Mouse (Mus musculus) intestine, postnatal 0 days (tissue): ENCODE results near the gene Cpne1. TPM values are rescaled to one million over a fixed set of nuclear protein-coding genes. Genes with fewer than 3 reads are reported as not detected.
A peak's percentile ranks its signal among the peaks of the same experiment; 100 is the strongest.

Experiments used
- ATAC-seq: fragments of 200-750 bp; cut with Nextera tagmentation; 2 replicates; pipeline ENCODE4 v1.8.0; 2017; ENCODE audit warnings: mild to moderate bottlenecking, moderate TSS enrichment, moderate library complexity
- H3K27ac ChIP-seq: fragments of 300-500 bp; sonication (generic); 2 replicates; pipeline ENCODE4 v1.5.1; 2014; ENCODE audit warnings: mild to moderate bottlenecking, low read depth, low read length, moderate library complexity
- H3K27me3 ChIP-seq: fragments of 300-500 bp; sonication (generic); replicated peaks from 2 replicates; pipeline ENCODE4 v1.6.1; 2014; ENCODE audit warnings: low read length, mixed read lengths; ENCODE audit not compliant: control insufficient read depth, insufficient read depth
- H3K36me3 ChIP-seq: fragments of 300-500 bp; sonication (generic); 2 replicates; pipeline ENCODE4 v1.6.1; 2014; ENCODE audit warnings: mild to moderate bottlenecking, moderate library complexity; ENCODE audit not compliant: control insufficient read depth, insufficient read depth
- H3K4me1 ChIP-seq: fragments of 300-500 bp; sonication (generic); replicated peaks from 2 replicates; pipeline ENCODE4 v1.6.1; 2014; ENCODE audit warnings: antibody characterized with exemption, low read length, mixed read lengths; ENCODE audit not compliant: control insufficient read depth, insufficient read depth
- H3K4me2 ChIP-seq: fragments of 300-500 bp; sonication (generic); replicated peaks from 2 replicates; pipeline ENCODE4 v1.6.1; 2014; ENCODE audit warnings: low read depth, mild to moderate bottlenecking, moderate library complexity
- H3K4me3 ChIP-seq: fragments of 300-500 bp; sonication (generic); 2 replicates; pipeline ENCODE4 v1.5.1; 2014; ENCODE audit warnings: low read depth, low read length
- H3K9ac ChIP-seq: fragments of 300-500 bp; sonication (generic); 2 replicates; pipeline ENCODE4 v1.6.1; 2014; ENCODE audit warnings: mild to moderate bottlenecking, low read depth, low read length
- H3K9me3 ChIP-seq: fragments of 300-500 bp; sonication (generic); 2 replicates; pipeline ENCODE4 v1.6.1; 2016; ENCODE audit warnings: mixed run types; ENCODE audit not compliant: control insufficient read depth
- CTCF ChIP-seq: sonication (generic); IDR thresholded peaks from 2 replicates; pipeline ENCODE4 v1.5.1; 2016; ENCODE audit warnings: low read depth, mild to moderate bottlenecking, control low read depth, antibody characterized with exemption, moderate library complexity
- WGBS: fragments of 180-500 bp; shearing (Covaris S2); extraction: QIAGEN DNeasy Blood & Tissue Kit; methylation state at CpG from one replicate; pipeline ENCODE4 v1.1.7; 2014; 5-methylcytosine and 5-hydroxymethylcytosine counted together
- polyA plus RNA-seq: library from polyadenylated mRNA; unstranded; fragments of >200 nt; fragmentation: Nextera tagmentation; extraction: Ambion mirVana; gene quantifications from 2 replicates; pipeline ENCODE4 v1.2.1, GENCODE M21; 2015

Gene Cpne1
- polyA plus RNA-seq, 1 experiment from 2014 or later: 19.0 TPM

- 64% methylated on average over 9 of the region's 9 CpGs for WGBS
- H3K27ac ChIP-seq: no peak within 1 kb of the TSS
- no peak within 1 kb of the TSS for H3K4me3 ChIP-seq
- ATAC-seq: no peak
- H3K9me3 ChIP-seq: no peaks in the 10 kb centered on the region
- TF ChIP-seq CTCF: no peak
- H3K9ac ChIP-seq: no peak within 1 kb of the TSS
- no peaks in the 10 kb centered on the region for H3K27me3 ChIP-seq
- H3K4me2 ChIP-seq: no peak within 1 kb of the TSS
- no peaks in the 10 kb centered on the region for H3K36me3 ChIP-seq
- no peaks in the 10 kb centered on the region for H3K4me1 ChIP-seq
Measured at GRCm38 (mm10) chr2:156052816-156053215, 58.9 kb downstream of the Cpne1 start, which contains the start of gene Fer1l4. Gene Fer1l4, minus strand, starts transcription at chr2:156052947.

- peak; percentile 33; the same call in 1 of the 2 replicates for ATAC-seq
- no peak for TF ChIP-seq CTCF
- no peaks in the 10 kb centered on the region; the same call in 1 of the 2 replicates for H3K27me3 ChIP-seq
- H3K4me3 ChIP-seq: peak overlapping the region; percentile 16; the same call in 1 of the 2 replicates
- no peaks in the 10 kb centered on the region for H3K4me1 ChIP-seq
- H3K9ac ChIP-seq: no peak overlapping the region
- H3K4me2 ChIP-seq: peak overlapping the region; percentile 63
- no peaks in the 10 kb centered on the region for H3K36me3 ChIP-seq
- no peaks in the 10 kb centered on the region for H3K9me3 ChIP-seq
- 6% methylated on average over 19 of the region's 19 CpGs for WGBS
- H3K27ac ChIP-seq: no peak overlapping the region
Measured at GRCm38 (mm10) chr2:156047929-156048328, 63.8 kb downstream of the Cpne1 start.

GRCm38 (mm10) chr2:156042903-156043302 lies 68.9 kb downstream of the Cpne1 start:
- no peak overlapping the region for H3K9ac ChIP-seq
- no peaks in the 10 kb centered on the region for H3K4me1 ChIP-seq
- WGBS: 83% methylated on average over 8 of the region's 8 CpGs

GRCm38 (mm10) chr2:156039390-156039789 lies 72.4 kb downstream of the Cpne1 start:
- Histone ChIP-seq H3K27me3 (no peaks in the 10 kb centered on the region), H3K27ac (no peak overlapping the region), H3K9me3 (no peaks in the 10 kb centered on the region), H3K4me3 (no peak overlapping the region), H3K9ac (no peak overlapping the region), H3K4me2 (no peak overlapping the region), H3K36me3 (no peaks in the 10 kb centered on the region), H3K4me1 (no peaks in the 10 kb centered on the region)
- 69% methylated on average over 3 of the region's 3 CpGs for WGBS
- no peak for TF ChIP-seq CTCF
- no peak for ATAC-seq

More at GRCm38 (mm10) chr2:156042903-156043302, 68.9 kb downstream of the Cpne1 start:
- Histone ChIP-seq H3K27ac (no peak overlapping the region), H3K36me3 (no peaks in the 10 kb centered on the region), H3K27me3 (no peaks in the 10 kb centered on the region; the same call in 1 of the 2 replicates), H3K4me2 (no peak overlapping the region), H3K4me3 (no peak overlapping the region), H3K9me3 (no peaks in the 10 kb centered on the region)
- TF ChIP-seq CTCF: no peak
- no peak for ATAC-seq

- no peak overlapping the region for H3K4me2 ChIP-seq
- no peak for TF ChIP-seq CTCF
- no peak overlapping the region for H3K27ac ChIP-seq
- H3K9ac ChIP-seq: no peak overlapping the region
- no peaks in the 10 kb centered on the region for H3K36me3 ChIP-seq
- H3K4me3 ChIP-seq: no peak overlapping the region
- no peak for ATAC-seq
- H3K27me3 ChIP-seq: no peaks in the 10 kb centered on the region
- H3K4me1 ChIP-seq: no peaks in the 10 kb centered on the region
- H3K9me3 ChIP-seq: no peaks in the 10 kb centered on the region
Measured at GRCm38 (mm10) chr2:156025482-156025881, 86.3 kb downstream of the Cpne1 start.

Other genes with a start within 250 kb of the Cpne1 start
- 39.5 and 40.4 TPM in 2 replicates for gene Uqcc1, start 181.7 kb downstream of the Cpne1 start, polyA plus RNA-seq
- gene Gm15557, start 171.2 kb downstream of the Cpne1 start, polyA plus RNA-seq: not detected in 2 replicates
- 0.26 and 1.0 TPM in 2 replicates for gene Gdf5, start 166.6 kb downstream of the Cpne1 start, polyA plus RNA-seq
- 4.0 and 5.9 TPM in 2 replicates for gene Cep250, start 155.5 kb downstream of the Cpne1 start, polyA plus RNA-seq
- gene 6430550D23Rik, start 104.0 kb downstream of the Cpne1 start, polyA plus RNA-seq: 0.59 and 1.5 TPM in 2 replicates
- gene Ergic3, start 103.9 kb downstream of the Cpne1 start, polyA plus RNA-seq: 227 and 235 TPM in 2 replicates
- gene Fer1l4, start 59.0 kb downstream of the Cpne1 start, polyA plus RNA-seq: 0.10 and 0.18 TPM in 2 replicates
- gene Spag4, start 46.8 kb downstream of the Cpne1 start, polyA plus RNA-seq: 0.21 and 0.69 TPM in 2 replicates
- 8.6 and 9.3 TPM in 2 replicates for gene Rbm12, start within 50 bp of the Cpne1 start, polyA plus RNA-seq
- 1.5 TPM in 2 replicates for gene Gm28036, start 15.1 kb upstream of the Cpne1 start, polyA plus RNA-seq
- gene Romo1, start 32.1 kb upstream of the Cpne1 start, polyA plus RNA-seq: 424 and 433 TPM in 2 replicates
- gene Nfs1, start 32.2 kb upstream of the Cpne1 start, polyA plus RNA-seq: 41.1 and 44.8 TPM in 2 replicates
- 326 and 348 TPM in 2 replicates for gene Rbm39, start 68.3 kb upstream of the Cpne1 start, polyA plus RNA-seq
- 20.9 and 24.2 TPM in 2 replicates for gene Phf20, start 84.5 kb upstream of the Cpne1 start, polyA plus RNA-seq
- gene Cnbd2, start 200.3 kb upstream of the Cpne1 start, polyA plus RNA-seq: 9.4 and 9.6 TPM in 2 replicates
- 187 and 200 TPM in 2 replicates for gene Scand1, start 200.7 kb upstream of the Cpne1 start, polyA plus RNA-seq